ENCODE assay signal across 31 mouse cellular contexts in the genomic region with DNA sequence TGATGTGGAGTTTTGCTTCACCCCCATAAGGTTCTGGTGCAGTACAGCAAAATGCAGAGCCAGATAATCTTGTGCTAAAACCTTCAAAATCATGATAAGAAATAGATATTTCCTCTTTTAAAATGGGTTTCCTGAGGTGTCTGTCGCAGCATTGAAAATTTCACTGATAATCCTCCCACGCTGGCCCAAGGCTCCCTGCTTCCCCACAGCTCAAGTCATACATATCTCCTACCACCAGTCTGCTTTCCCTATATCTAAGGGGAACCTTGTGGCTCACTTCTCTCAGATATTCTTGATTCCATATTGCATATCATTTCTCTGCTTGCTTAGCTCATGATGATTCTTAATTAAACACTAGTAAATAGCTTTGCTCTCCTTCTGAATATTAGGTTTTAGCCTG.
"Had no signal": no experiment of that assay in that cellular context is flagged by ENCODE, and none has a peak within 500 bp of the region (broad histone marks: within the 10 kb centered on the region; RNA-seq: fewer than 3 reads in every experiment).

No protein-coding gene starts in this region.

- H3K9me3 ChIP-seq: limb, embryonic 10.5 days; limb, embryonic 12.5 days; limb, embryonic 13.5 days; limb, embryonic 15.5 days; liver, embryonic 12.5 days; liver, embryonic 13.5 days; liver, embryonic 15.5 days; lung, embryonic 15.5 days; megakaryocyte, embryonic 14.5 days; midbrain, embryonic 10.5 days; midbrain, embryonic 12.5 days; midbrain, embryonic 13.5 days; midbrain, embryonic 15.5 days had no signal

- ATAC-seq: liver, embryonic 12.5 days; liver, postnatal 0 days; lung, postnatal 0 days; midbrain, embryonic 13.5 days; midbrain, embryonic 15.5 days; midbrain, embryonic 16.5 days had no signal

- H3K4me1 ChIP-seq: limb, embryonic 10.5 days; limb, embryonic 12.5 days; limb, embryonic 13.5 days; limb, embryonic 15.5 days; liver, embryonic 12.5 days; liver, embryonic 13.5 days; liver, embryonic 15.5 days; lung, embryonic 15.5 days; megakaryocyte, embryonic 14.5 days; midbrain, embryonic 10.5 days; midbrain, embryonic 12.5 days; midbrain, embryonic 13.5 days; midbrain, embryonic 15.5 days had no signal

- H3K27me3 ChIP-seq: limb, embryonic 12.5 days; limb, embryonic 13.5 days; limb, embryonic 15.5 days; liver, embryonic 12.5 days; liver, embryonic 13.5 days; liver, embryonic 15.5 days; lung, embryonic 15.5 days; megakaryocyte, embryonic 14.5 days; midbrain, embryonic 12.5 days; midbrain, embryonic 13.5 days; midbrain, embryonic 15.5 days had no signal

- DNase-seq: left cerebral cortex, postnatal 4 days; liver; liver, embryonic 13.5 days; liver, postnatal 0 days; lung, adult 18-20 months; lung, adult 2 months; lung, embryonic 14.5 days; lung, postnatal 10 days; lung, postnatal 14 days; lung, postnatal 36 days; lung, postnatal 4 days; midbrain, embryonic 14.5 days had no signal

- H3K4me3 ChIP-seq: limb, embryonic 10.5 days; limb, embryonic 12.5 days; limb, embryonic 13.5 days; limb, embryonic 15.5 days; liver, embryonic 12.5 days; liver, embryonic 13.5 days; liver, embryonic 15.5 days; lung, embryonic 15.5 days; megakaryocyte, embryonic 14.5 days; midbrain, embryonic 10.5 days; midbrain, embryonic 12.5 days; midbrain, embryonic 13.5 days; midbrain, embryonic 15.5 days; myocyte had no signal

- H3K27ac ChIP-seq: limb, embryonic 10.5 days; limb, embryonic 12.5 days; limb, embryonic 13.5 days; limb, embryonic 15.5 days; liver, embryonic 12.5 days; liver, embryonic 13.5 days; liver, embryonic 14.5 days; liver, embryonic 15.5 days; lung, embryonic 15.5 days; macrophage; midbrain, embryonic 10.5 days; midbrain, embryonic 12.5 days; midbrain, embryonic 13.5 days; midbrain, embryonic 15.5 days had no signal

- H3K9ac ChIP-seq: limb, embryonic 12.5 days; limb, embryonic 13.5 days; limb, embryonic 15.5 days; liver, embryonic 12.5 days; liver, embryonic 13.5 days; liver, embryonic 14.5 days; liver, embryonic 15.5 days; liver, postnatal 0 days; lung, embryonic 14.5 days; lung, embryonic 15.5 days; midbrain, embryonic 12.5 days; midbrain, embryonic 13.5 days; midbrain, embryonic 15.5 days had no signal

- H3K4me2 ChIP-seq: limb, embryonic 12.5 days; limb, embryonic 13.5 days; limb, embryonic 15.5 days; liver, embryonic 11.5 days; liver, embryonic 12.5 days; liver, embryonic 13.5 days; liver, embryonic 15.5 days; lung, embryonic 14.5 days; lung, embryonic 15.5 days; midbrain, embryonic 11.5 days; midbrain, embryonic 12.5 days; midbrain, embryonic 13.5 days; midbrain, embryonic 15.5 days had no signal

- H3K36me3 ChIP-seq: limb, embryonic 10.5 days; limb, embryonic 12.5 days; limb, embryonic 13.5 days; limb, embryonic 15.5 days; liver, embryonic 12.5 days; liver, embryonic 13.5 days; liver, embryonic 15.5 days; lung, embryonic 15.5 days; midbrain, embryonic 10.5 days; midbrain, embryonic 12.5 days; midbrain, embryonic 13.5 days; midbrain, embryonic 15.5 days had no signal
